Mouse (Mus musculus) liver, postnatal 0 days (tissue): ENCODE measurements at regions not wholly inside any gene's neighbourhood (a gene's known extent, or its start where the extent isn't known, plus 50 kb on each side); places are given as distances from the start of the nearest gene placed in this dataset.

Experiments
- ATAC-seq: fragments of 200-750 bp; cut with Nextera tagmentation; 2 replicates; pipeline ENCODE4 v1.8.0; 2017; ENCODE audit warnings: mild to moderate bottlenecking, moderate library complexity
- DNase-seq: peaks from one replicate; pipeline ENCODE4 v3.0.0-alpha.2; 2016
- H3K27ac ChIP-seq: fragments of 300-500 bp; sonication (generic); 2 replicates; pipeline ENCODE4 v1.5.1; 2014; ENCODE audit warnings: antibody characterized with exemption, moderate library complexity, mild to moderate bottlenecking, low read depth
- H3K27me3 ChIP-seq: fragments of 300-500 bp; sonication (generic); 2 replicates; pipeline ENCODE4 v1.6.1; 2014; ENCODE audit warnings: low read length, control low read depth, mixed read lengths; ENCODE audit not compliant: insufficient read depth
- H3K36me3 ChIP-seq: fragments of 300-500 bp; sonication (generic); replicated peaks from 2 replicates; pipeline ENCODE4 v1.6.1; 2014; ENCODE audit warnings: mild to moderate bottlenecking, control low read depth, low read length, moderate library complexity, mixed read lengths; ENCODE audit not compliant: insufficient read depth
- H3K4me1 ChIP-seq: fragments of 300-500 bp; sonication (generic); 2 replicates; pipeline ENCODE4 v1.6.1; 2014; ENCODE audit warnings: antibody characterized with exemption, mild to moderate bottlenecking, control low read depth; ENCODE audit not compliant: insufficient read depth
- H3K4me2 ChIP-seq: fragments of 300-500 bp; sonication (generic); 2 replicates; pipeline ENCODE4 v1.6.1; 2014; ENCODE audit warnings: low read depth, mild to moderate bottlenecking, low read length, moderate library complexity, mixed read lengths
- H3K4me3 ChIP-seq: fragments of 300-500 bp; sonication (generic); 2 replicates; pipeline ENCODE4 v1.5.1; 2014; ENCODE audit warnings: low read depth, low read length
- H3K9ac ChIP-seq: fragments of 300-500 bp; sonication (generic); replicated peaks from 2 replicates; pipeline ENCODE4 v1.6.1; 2014; ENCODE audit warnings: mild to moderate bottlenecking, moderate library complexity
- H3K9me3 ChIP-seq: fragments of 300-500 bp; sonication (generic); 2 replicates; pipeline ENCODE4 v1.6.1; 2016; ENCODE audit warnings: mild to moderate bottlenecking, control low read depth, low read length, mixed read lengths
- CTCF ChIP-seq: sonication (generic); IDR thresholded peaks from 2 replicates; pipeline ENCODE4 v1.5.1; 2016; ENCODE audit warnings: antibody characterized with exemption, low read depth
- EP300 ChIP-seq: IDR thresholded peaks from 2 replicates; pipeline ENCODE4 v1.6.1; 2016; ENCODE audit warnings: antibody characterized with exemption, low read depth, mild to moderate bottlenecking
- WGBS: fragments of 180-500 bp; shearing (Covaris S2); extraction: QIAGEN DNeasy Blood & Tissue Kit; methylation state at CpG from one replicate; pipeline ENCODE4 v1.1.7; 2014; ENCODE audit not compliant: insufficient replicate concordance; 5-methylcytosine and 5-hydroxymethylcytosine counted together

DNA sequence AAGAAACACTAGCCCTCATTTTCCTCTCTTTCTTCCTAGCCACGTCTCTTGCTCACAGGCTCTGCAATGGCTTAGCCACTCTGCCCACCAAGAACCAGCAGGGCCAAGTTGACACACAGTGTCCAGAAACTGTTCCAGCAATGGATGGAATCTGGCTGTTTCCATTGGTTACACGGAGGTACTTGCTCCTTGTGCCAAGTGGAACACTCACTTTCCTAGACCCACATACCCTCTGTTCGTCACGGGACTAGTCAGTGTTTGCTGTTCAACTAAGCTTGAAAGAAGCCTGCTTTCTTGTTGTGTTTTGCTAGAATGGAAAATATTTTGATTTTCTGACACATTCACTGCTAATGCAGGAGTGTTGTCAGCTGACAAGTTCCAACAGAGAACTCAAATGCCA lies 575.7 kb upstream of the Gulo start:
- Histone ChIP-seq H3K36me3 (no peaks in the 10 kb centered on the region), H3K4me3 (no peak overlapping the region), H3K4me1 (no peaks in the 10 kb centered on the region), H3K27ac (no peak overlapping the region), H3K9me3 (no peaks in the 10 kb centered on the region), H3K27me3 (no peaks in the 10 kb centered on the region), H3K9ac (no peak overlapping the region), H3K4me2 (no peak overlapping the region)
- no peak for DNase-seq
- TF ChIP-seq EP300 (no peak), CTCF (no peak)
- 79% methylated on average over 4 of the region's 4 CpGs for WGBS
- no peak for ATAC-seq

DNA sequence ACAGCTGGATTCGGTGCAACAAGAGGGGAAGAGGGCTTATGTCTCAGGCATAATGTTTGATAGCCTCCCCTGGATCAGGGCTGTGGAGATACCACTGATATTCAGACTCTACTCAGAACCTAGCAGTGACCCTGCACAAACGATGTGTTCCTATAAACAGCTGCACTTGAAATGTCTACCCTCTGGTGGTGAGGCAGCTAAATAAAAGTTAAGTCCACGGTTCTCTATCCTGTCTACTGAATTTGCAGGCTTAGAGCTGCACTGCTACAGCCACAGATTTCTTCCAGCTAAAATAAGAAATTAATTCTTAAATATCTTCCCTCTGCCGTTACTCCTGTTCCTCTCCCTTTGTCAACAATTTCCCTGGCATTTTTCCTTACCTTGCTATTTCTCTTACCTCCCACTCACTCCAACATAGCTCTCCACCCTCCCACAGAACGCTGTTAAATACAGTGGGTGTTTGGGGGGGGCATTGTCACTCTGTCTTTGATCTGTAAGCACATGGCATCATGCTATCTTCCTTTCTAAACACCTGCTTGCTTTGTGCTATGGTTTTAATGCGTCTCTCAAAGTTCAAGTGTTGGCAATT lies 571.0 kb upstream of the Gulo start:
- 63% methylated on average over 6 of the region's 6 CpGs for WGBS
- Histone ChIP-seq H3K27ac (no peak overlapping the region), H3K4me1 (no peaks in the 10 kb centered on the region), H3K27me3 (no peaks in the 10 kb centered on the region), H3K4me3 (no peak overlapping the region), H3K9me3 (no peaks in the 10 kb centered on the region), H3K36me3 (no peaks in the 10 kb centered on the region), H3K4me2 (no peak overlapping the region), H3K9ac (no peak overlapping the region)
- ATAC-seq (no peak), DNase-seq (no peak)
- TF ChIP-seq CTCF (no peak), EP300 (no peak)

DNA sequence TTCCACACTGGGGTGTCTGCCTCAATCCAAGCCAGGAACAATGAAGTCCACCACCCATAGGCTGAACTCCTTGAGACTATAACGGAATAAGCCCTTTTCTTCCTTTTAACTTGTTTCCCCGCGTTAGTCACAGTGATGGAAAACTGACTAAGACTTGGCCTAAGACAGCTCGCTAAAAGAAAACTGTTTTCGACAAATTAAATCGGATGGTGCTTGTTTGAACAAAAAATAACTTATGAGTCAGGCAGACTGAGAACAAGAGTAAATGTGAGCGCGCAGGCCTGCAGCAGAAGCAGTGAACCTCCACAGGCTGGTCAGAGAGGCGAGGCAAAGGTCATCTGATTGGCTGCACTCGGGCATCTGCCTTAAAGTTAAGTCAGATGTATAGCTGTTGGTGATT lies 557.6 kb upstream of the Gulo start:
- no peak overlapping the region for H3K27ac ChIP-seq
- 81% methylated on average over 10 of the region's 10 CpGs for WGBS
- TF ChIP-seq CTCF (no peak), EP300 (no peak)
- no peak overlapping the region for H3K4me2 ChIP-seq
- no peak overlapping the region for H3K4me3 ChIP-seq
- no peaks in the 10 kb centered on the region for H3K9me3 ChIP-seq
- H3K9ac ChIP-seq = no peak overlapping the region
- no peaks in the 10 kb centered on the region for H3K4me1 ChIP-seq
- DNase-seq (no peak), ATAC-seq (no peak)
- no peaks in the 10 kb centered on the region for H3K36me3 ChIP-seq
- H3K27me3 ChIP-seq = no peaks in the 10 kb centered on the region

DNA sequence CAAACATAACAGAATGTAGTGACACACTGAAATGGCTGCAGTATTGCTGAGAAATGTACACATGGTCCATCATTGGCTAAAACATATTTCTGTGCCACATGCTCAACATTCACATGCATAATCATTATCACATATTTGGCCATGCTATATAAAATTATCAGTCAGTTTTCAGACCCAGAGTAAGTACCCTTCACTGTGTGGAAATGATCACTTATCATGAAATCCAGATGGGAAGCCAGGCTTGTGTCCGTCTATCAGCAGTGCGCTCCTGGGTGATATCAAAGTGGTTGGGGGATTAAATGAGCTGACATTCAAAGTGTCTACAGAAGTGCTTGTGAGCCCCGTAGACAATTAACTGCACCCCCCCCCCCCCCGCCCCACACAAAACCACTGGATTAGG lies 553.7 kb upstream of the Gulo start:
- Histone ChIP-seq H3K4me1 (no peaks in the 10 kb centered on the region), H3K27ac (no peak overlapping the region), H3K36me3 (no peaks in the 10 kb centered on the region), H3K4me3 (no peak overlapping the region), H3K9ac (no peak overlapping the region), H3K27me3 (no peaks in the 10 kb centered on the region), H3K9me3 (no peaks in the 10 kb centered on the region), H3K4me2 (no peak overlapping the region)
- ATAC-seq (no peak), DNase-seq (no peak)
- TF ChIP-seq EP300 = no peak
- no peak for TF ChIP-seq CTCF
- WGBS = 67% methylated on average over 4 of the region's 4 CpGs

DNA sequence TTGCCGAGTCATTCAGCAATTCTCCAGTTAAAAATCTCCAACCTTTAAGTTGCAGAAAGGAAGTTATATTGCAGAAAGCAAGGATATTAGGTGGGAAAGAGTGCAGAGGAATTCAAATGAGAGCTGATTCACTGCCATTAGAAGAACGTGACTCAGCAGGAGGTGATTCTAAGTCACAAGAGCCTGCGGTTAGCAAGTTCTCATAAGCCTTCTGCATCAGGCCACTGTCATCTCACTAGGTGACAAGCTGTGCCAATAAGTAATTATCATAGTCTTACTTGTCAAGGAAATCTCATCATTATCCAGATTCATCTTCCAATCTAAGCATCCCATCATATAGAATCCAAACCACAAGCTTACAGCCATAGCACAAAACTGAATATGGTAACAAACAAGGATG lies 552.7 kb upstream of the Gulo start:
- Histone ChIP-seq H3K4me3 (no peak overlapping the region), H3K4me2 (no peak overlapping the region), H3K9ac (no peak overlapping the region), H3K27me3 (no peaks in the 10 kb centered on the region), H3K36me3 (no peaks in the 10 kb centered on the region), H3K9me3 (no peaks in the 10 kb centered on the region), H3K4me1 (no peaks in the 10 kb centered on the region), H3K27ac (no peak overlapping the region)
- 68% methylated on average over 3 of the region's 3 CpGs for WGBS
- no peak for DNase-seq
- no peak for ATAC-seq
- TF ChIP-seq EP300 (no peak), CTCF (no peak)

DNA sequence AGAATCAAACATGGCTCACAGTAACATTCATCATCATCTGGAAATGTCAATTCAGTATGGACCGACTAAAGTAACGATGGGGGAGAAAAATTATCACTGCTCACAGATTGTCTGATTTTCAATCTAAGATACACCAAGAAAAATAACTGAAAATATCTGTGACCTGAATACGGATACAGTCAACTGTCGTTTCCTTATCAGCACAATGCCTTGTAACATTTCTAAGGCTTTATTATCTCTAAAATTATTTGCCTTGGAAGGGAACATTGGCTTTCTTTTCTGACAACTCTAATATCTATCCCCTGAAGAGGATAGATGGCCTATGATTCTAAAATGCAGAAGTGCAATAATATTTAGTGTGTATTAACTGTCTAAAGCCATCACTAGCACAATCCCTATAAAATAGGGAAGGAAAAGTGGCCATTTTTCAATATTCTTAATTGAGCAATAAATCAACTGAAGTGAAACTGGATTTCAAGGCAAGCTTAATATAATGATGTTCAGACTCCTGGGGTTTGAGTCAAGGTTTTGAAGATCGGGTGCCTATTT lies 552.1 kb upstream of the Gulo start:
- Histone ChIP-seq H3K27ac (no peak overlapping the region), H3K36me3 (no peaks in the 10 kb centered on the region), H3K9ac (no peak overlapping the region), H3K4me2 (no peak overlapping the region), H3K9me3 (no peaks in the 10 kb centered on the region), H3K4me3 (no peak overlapping the region), H3K27me3 (no peaks in the 10 kb centered on the region), H3K4me1 (no peaks in the 10 kb centered on the region)
- no peak for ATAC-seq
- TF ChIP-seq EP300 (no peak), CTCF (no peak)
- 65% methylated on average over 5 of the region's 5 CpGs for WGBS
- no peak for DNase-seq

DNA sequence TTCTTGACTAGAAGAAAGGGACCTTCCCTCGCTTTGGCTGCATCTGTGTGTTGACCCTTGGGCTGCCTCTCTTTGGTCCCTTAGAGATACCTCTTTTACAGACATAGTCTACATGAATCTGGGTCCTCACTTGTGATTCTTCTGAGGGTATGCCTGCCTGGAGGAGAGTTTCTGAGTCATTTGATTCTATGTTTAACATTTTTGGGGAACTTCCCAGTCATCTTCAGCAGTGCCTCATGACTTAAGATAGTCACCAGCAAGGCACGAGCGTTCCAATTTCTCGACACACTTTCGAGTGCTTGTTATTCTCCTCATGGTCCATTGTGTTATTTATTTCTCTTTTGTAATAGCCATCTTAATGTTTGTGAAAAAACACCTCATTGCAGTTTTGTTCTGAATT lies 549.4 kb upstream of the Gulo start:
- H3K36me3 ChIP-seq = no peaks in the 10 kb centered on the region
- WGBS = 86% methylated on average over 5 of the region's 5 CpGs
- H3K27me3 ChIP-seq = no peaks in the 10 kb centered on the region
- no peak overlapping the region for H3K9ac ChIP-seq
- no peak overlapping the region for H3K4me3 ChIP-seq
- H3K27ac ChIP-seq = no peak overlapping the region
- ATAC-seq (no peak), DNase-seq (no peak)
- no peaks in the 10 kb centered on the region for H3K9me3 ChIP-seq
- no peak for TF ChIP-seq CTCF
- TF ChIP-seq EP300 = no peak
- H3K4me1 ChIP-seq = no peaks in the 10 kb centered on the region
- no peak overlapping the region for H3K4me2 ChIP-seq
